Mouse (Mus musculus) thymus, adult 2 months (tissue): ENCODE measurements around the gene Ccdc34. TPM values are rescaled to one million over a fixed set of nuclear protein-coding genes. Genes with fewer than 3 reads are reported as not detected.

Experiments
- DNase-seq: peaks from one replicate; pipeline ENCODE4 v3.0.0; 2021
- H3K27ac ChIP-seq: fragments of 200-500 bp; 2 replicates; pipeline ENCODE4 v1.5.1; 2012; ENCODE audit warnings: low read length, control low read depth; ENCODE audit not compliant: control insufficient read depth, insufficient read depth
- H3K27me3 ChIP-seq: fragments of 200-500 bp; 2 replicates; pipeline ENCODE4 v1.6.1; 2012; ENCODE audit warnings: mild to moderate bottlenecking, low read length, moderate library complexity, mixed read lengths; ENCODE audit not compliant: control insufficient read depth, insufficient read depth
- H3K36me3 ChIP-seq: fragments of 200-500 bp; 2 replicates; pipeline ENCODE4 v1.6.1; 2012; ENCODE audit warnings: mild to moderate bottlenecking, low read length, moderate library complexity; ENCODE audit not compliant: control insufficient read depth, insufficient read depth
- H3K4me1 ChIP-seq: fragments of 200-500 bp; replicated peaks from 2 replicates; pipeline ENCODE4 v1.6.1; 2012; ENCODE audit warnings: low read length; ENCODE audit not compliant: control insufficient read depth, insufficient read depth
- H3K4me3 ChIP-seq: fragments of 200-500 bp; 2 replicates; pipeline ENCODE4 v1.5.1; 2012; ENCODE audit warnings: mild to moderate bottlenecking, low read length, control low read depth, moderate library complexity; ENCODE audit not compliant: control insufficient read depth, insufficient read depth
- CTCF ChIP-seq: fragments of 200-500 bp; IDR thresholded peaks from 2 replicates; pipeline ENCODE4 v1.5.1; 2012; ENCODE audit warnings: mild to moderate bottlenecking, control low read depth, low read length, moderate library complexity, borderline replicate concordance; ENCODE audit not compliant: control insufficient read depth, poor library complexity, insufficient read depth; ENCODE audit errors: extremely low read depth
- POLR2A ChIP-seq: fragments of 200-500 bp; IDR thresholded peaks from 2 replicates; pipeline ENCODE4 v1.6.1; 2012; ENCODE audit warnings: mild to moderate bottlenecking, low read length, control low read depth, moderate library complexity; ENCODE audit not compliant: control insufficient read depth, poor library complexity, insufficient read depth; ENCODE audit errors: extremely low read depth
- WGBS: fragments of 180-500 bp; shearing (Covaris S2); methylation state at CpG from one replicate; pipeline ENCODE4 v1.1.7; 2018; 5-methylcytosine and 5-hydroxymethylcytosine counted together
- polyA plus RNA-seq: library from polyadenylated mRNA; depleted of rRNA; stranded (reverse); fragments of >200 nt; gene quantifications from 2 replicates; pipeline ENCODE4 v1.2.3, GENCODE M21; 2012

Gene Ccdc34
- polyA plus RNA-seq, 1 experiment = 17.8 TPM

DNA sequence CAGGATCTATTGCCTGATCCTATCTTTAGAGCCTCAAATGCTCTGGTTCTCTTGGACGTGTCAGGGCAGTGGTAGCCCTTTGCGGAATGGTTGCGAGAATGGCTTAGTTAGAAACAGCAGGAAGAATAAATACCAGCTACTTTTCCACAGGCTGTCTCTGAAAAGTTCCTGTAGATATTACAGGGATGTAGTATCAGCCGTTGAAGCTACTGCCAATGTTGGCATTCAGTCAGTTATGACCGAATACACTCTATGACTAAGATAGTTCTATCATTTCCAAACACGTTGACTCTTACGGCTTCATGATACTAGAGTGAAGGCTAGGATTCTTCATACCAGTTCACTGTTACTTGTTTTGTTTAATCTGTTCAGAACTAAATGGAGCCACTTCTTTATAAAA lies 42.8 kb upstream of the Ccdc34 start:
- no peaks in the 10 kb centered on the region for H3K27me3 ChIP-seq
- H3K27ac ChIP-seq = no peak overlapping the region
- DNase-seq = no peak
- no peaks in the 10 kb centered on the region for H3K4me1 ChIP-seq
- TF ChIP-seq CTCF (no peak), POLR2A (no peak)
- no peak overlapping the region for H3K4me3 ChIP-seq
- 94% methylated on average over 7 of the region's 7 CpGs for WGBS
- no peaks in the 10 kb centered on the region for H3K36me3 ChIP-seq

DNA sequence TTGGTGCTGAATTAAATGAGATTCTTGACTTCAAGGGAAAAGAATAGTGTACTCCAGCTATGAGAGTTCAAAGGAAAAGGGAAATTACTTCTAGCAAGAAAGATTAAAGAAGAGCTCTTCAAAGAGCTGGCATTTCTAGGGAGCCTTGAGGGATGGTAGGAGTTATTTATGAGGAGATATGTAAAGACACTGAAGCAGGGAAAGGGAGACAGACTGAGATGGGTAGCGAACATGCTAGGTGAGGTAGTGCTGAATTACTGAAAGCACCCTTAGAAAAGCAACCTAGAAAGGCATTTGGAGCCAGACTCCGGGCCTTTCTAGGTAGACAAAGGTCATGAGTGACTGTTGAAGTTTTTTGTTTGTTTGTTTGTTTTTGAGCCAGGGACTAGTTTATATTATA lies 41.4 kb upstream of the Ccdc34 start:
- H3K4me1 ChIP-seq = no peaks in the 10 kb centered on the region
- 97% methylated on average over 2 of the region's 2 CpGs for WGBS
- no peak overlapping the region for H3K4me3 ChIP-seq
- H3K36me3 ChIP-seq = no peaks in the 10 kb centered on the region
- no peak for DNase-seq
- no peak for TF ChIP-seq POLR2A
- TF ChIP-seq CTCF = no peak
- H3K27me3 ChIP-seq = no peaks in the 10 kb centered on the region
- H3K27ac ChIP-seq = no peak overlapping the region

GRCm38 (mm10) chr2:109977322-109977721 lies 40.3 kb upstream of the Ccdc34 start:
- WGBS = 92% methylated on average over 6 of the region's 6 CpGs
- no peak for DNase-seq
- no peak for TF ChIP-seq POLR2A
- no peak for TF ChIP-seq CTCF
- no peaks in the 10 kb centered on the region for H3K4me1 ChIP-seq
- no peak overlapping the region for H3K27ac ChIP-seq
- no peaks in the 10 kb centered on the region for H3K27me3 ChIP-seq
- no peaks in the 10 kb centered on the region for H3K36me3 ChIP-seq
- H3K4me3 ChIP-seq = no peak overlapping the region

GRCm38 (mm10) chr2:109979209-109979608 lies 38.4 kb upstream of the Ccdc34 start:
- DNase-seq = no peak

DNA sequence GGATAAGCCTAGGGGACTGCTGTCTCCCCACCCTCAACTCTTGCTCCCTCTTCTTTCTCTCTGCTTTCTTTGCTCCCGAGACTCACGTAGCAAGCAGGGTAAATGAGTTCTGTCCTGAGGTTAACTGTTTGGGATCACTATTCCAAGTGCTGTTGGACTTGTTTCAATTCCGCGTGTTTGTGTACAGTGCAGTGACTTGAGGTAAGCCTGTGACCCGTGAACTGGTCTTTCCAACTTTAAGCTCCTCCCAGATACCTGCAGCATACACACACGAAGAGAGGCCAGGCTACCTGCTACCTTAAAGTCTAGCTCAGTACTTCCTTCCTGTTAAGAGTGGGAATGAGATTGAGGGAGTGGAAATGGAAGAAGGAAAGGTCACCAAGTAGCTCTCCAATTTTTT lies 34.2 kb upstream of the Ccdc34 start:
- Histone ChIP-seq H3K27me3 (no peaks in the 10 kb centered on the region), H3K27ac (no peak overlapping the region), H3K36me3 (no peaks in the 10 kb centered on the region), H3K4me3 (no peak overlapping the region), H3K4me1 (no peaks in the 10 kb centered on the region)
- TF ChIP-seq POLR2A (no peak), CTCF (no peak)
- no peak for DNase-seq
- 88% methylated on average over 6 of the region's 6 CpGs for WGBS

More at GRCm38 (mm10) chr2:109979209-109979608, 38.4 kb upstream of the Ccdc34 start:
- Histone ChIP-seq H3K36me3 (no peaks in the 10 kb centered on the region), H3K4me3 (no peak overlapping the region), H3K27ac (no peak overlapping the region), H3K27me3 (no peaks in the 10 kb centered on the region), H3K4me1 (no peaks in the 10 kb centered on the region)
- TF ChIP-seq CTCF (no peak), POLR2A (no peak)

DNA sequence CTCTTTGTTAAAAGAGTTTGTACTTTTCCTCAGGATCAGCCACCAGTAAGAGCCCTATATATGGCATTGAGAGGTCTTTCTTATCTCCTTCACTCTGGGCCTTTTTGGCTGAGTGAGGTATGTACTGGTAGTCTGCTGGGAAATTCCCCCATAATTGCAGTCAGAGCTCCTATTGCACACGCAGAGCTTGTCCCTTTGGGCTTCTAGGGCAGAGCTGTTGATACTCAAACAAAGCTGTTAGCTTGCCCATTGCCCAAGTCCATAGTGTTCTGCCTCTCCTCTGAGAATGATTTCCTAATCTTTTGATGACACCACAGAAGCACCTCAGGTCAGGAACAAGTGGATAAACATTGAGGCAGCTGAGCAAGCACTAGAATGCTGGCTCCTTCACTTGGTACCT lies 32.7 kb upstream of the Ccdc34 start:
- no peaks in the 10 kb centered on the region for H3K27me3 ChIP-seq
- no peaks in the 10 kb centered on the region for H3K4me1 ChIP-seq
- no peak for DNase-seq
- H3K27ac ChIP-seq = no peak overlapping the region
- no peaks in the 10 kb centered on the region for H3K36me3 ChIP-seq
- 89% methylated on average over 1 of the region's 1 CpGs for WGBS
- no peak overlapping the region for H3K4me3 ChIP-seq
- no peak for TF ChIP-seq POLR2A
- TF ChIP-seq CTCF = no peak

DNA sequence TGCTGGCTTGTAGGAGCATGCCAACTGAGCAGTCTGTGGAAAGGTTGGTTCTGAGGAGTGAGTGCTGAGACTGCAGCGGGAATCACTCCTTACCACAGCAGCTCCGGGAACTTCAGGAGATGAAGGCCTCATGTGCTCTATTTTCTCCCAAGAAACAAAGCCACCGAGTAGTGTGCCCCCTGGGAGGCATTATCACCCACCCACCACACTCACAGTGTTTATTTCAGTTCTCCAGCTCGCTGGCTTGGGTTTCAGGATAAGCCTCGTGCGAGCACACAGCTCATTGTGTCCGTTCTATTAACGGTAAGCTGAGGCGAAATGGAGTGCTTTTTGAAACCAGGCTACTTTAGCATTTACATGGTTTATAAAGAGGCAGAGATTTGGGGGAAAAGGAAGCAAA lies 32.1 kb upstream of the Ccdc34 start:
- H3K27ac ChIP-seq = no peak overlapping the region

More for the DNA sequence above, 32.1 kb upstream of the Ccdc34 start:
- Histone ChIP-seq H3K36me3 (no peaks in the 10 kb centered on the region), H3K4me3 (no peak overlapping the region), H3K4me1 (no peaks in the 10 kb centered on the region), H3K27me3 (no peaks in the 10 kb centered on the region)
- no peak for DNase-seq
- TF ChIP-seq POLR2A (no peak), CTCF (no peak)
- WGBS = 86% methylated on average over 9 of the region's 9 CpGs
